Mouse (Mus musculus) spleen, adult 12 weeks (tissue): ENCODE data around the gene Rnaseh2a.
"Not testable (repeated sequence)": the region's sequence is repeated elsewhere in the genome, so short reads cannot be mapped to it uniquely, and the experiment has no call there.

Experiments
- DNase-seq: peaks from one replicate; pipeline ENCODE4 v3.0.0; 2022; ENCODE audit warnings: low spot score

The Rnaseh2a gene

GRCm38 (mm10) chr8:84933767-84934559 is 35.6 kb downstream of the Rnaseh2a start:
- no peak for DNase-seq

- no peak for DNase-seq
These were observed 39.0 kb downstream of the Rnaseh2a start for GRCm38 (mm10) chr8:84930582-84930981.

- DNase-seq = no peak
These were observed 40.9 kb downstream of the Rnaseh2a start for GRCm38 (mm10) chr8:84928456-84929306.

- DNase-seq = no peak
These were observed 42.1 kb downstream of the Rnaseh2a start for GRCm38 (mm10) chr8:84927513-84927912.

GRCm38 (mm10) chr8:84925557-84925956 is 44.0 kb downstream of the Rnaseh2a start:
- DNase-seq = no peak

- no peak for DNase-seq
These were observed 48.0 kb downstream of the Rnaseh2a start for GRCm38 (mm10) chr8:84921596-84921995.

- no peak for DNase-seq
These were observed 50.9 kb downstream of the Rnaseh2a start for GRCm38 (mm10) chr8:84918646-84919045.

- no peak for DNase-seq
These were observed 51.8 kb downstream of the Rnaseh2a start for GRCm38 (mm10) chr8:84917781-84918180.

GRCm38 (mm10) chr8:84915269-84915668 is 54.3 kb downstream of the Rnaseh2a start:
- no peak for DNase-seq

- peak; percentile 65 for DNase-seq
These were observed 55.6 kb downstream of the Rnaseh2a start for GRCm38 (mm10) chr8:84913960-84914359.

- DNase-seq = no peak
These were observed 56.1 kb downstream of the Rnaseh2a start for GRCm38 (mm10) chr8:84913502-84913900.

GRCm38 (mm10) chr8:84912895-84913501 is 56.6 kb downstream of the Rnaseh2a start:
- peak; percentile 78 for DNase-seq

GRCm38 (mm10) chr8:84912391-84912790 is 57.2 kb downstream of the Rnaseh2a start:
- no peak for DNase-seq

- no peak for DNase-seq
These were observed 57.7 kb downstream of the Rnaseh2a start for GRCm38 (mm10) chr8:84911854-84912253.

- DNase-seq = no peak
These were observed 59.0 kb downstream of the Rnaseh2a start for GRCm38 (mm10) chr8:84910551-84910950.

- peak; percentile 33 for DNase-seq
These were observed 59.6 kb downstream of the Rnaseh2a start for GRCm38 (mm10) chr8:84909949-84910348.

GRCm38 (mm10) chr8:84909162-84909767 is 60.3 kb downstream of the Rnaseh2a start:
- DNase-seq = no peak

- peak; percentile 94 for DNase-seq
These were observed 61.0 kb downstream of the Rnaseh2a start, which contains the start of gene Dnase2a for GRCm38 (mm10) chr8:84908421-84909161. TSS of gene Dnase2a (plus strand) at chr8:84908560.

- DNase-seq = not testable (repeated sequence)
These were observed 61.6 kb downstream of the Rnaseh2a start for GRCm38 (mm10) chr8:84907979-84908378.

GRCm38 (mm10) chr8:84907493-84907892 is 62.1 kb downstream of the Rnaseh2a start:
- DNase-seq = no peak

GRCm38 (mm10) chr8:84907037-84907436 is 62.5 kb downstream of the Rnaseh2a start:
- no peak for DNase-seq
